Mouse (Mus musculus): ENCODE measurements at regions not wholly inside any gene's neighbourhood (a gene's known extent, or its start where the extent isn't known, plus 50 kb on each side); places are given as distances from the start of the nearest gene placed in this dataset.

- H3K9ac ChIP-seq (replicated peaks; ENCODE audit: low read depth, low read length): no peak overlapping the region
- no peaks in the 10 kb centered on the region for H3K27me3 ChIP-seq (ENCODE audit: control insufficient read depth, insufficient read depth, low read length)
- no peaks in the 10 kb centered on the region for H3K4me1 ChIP-seq (ENCODE audit: control insufficient read depth, insufficient read depth, low read length)
- no peak for ATAC-seq (ENCODE audit: insufficient number of reproducible peaks, insufficient read depth, low FRiP score, low read depth)
- no peaks in the 10 kb centered on the region for H3K36me3 ChIP-seq (ENCODE audit: control insufficient read depth, insufficient read depth, low read length)
- no peak overlapping the region for H3K4me3 ChIP-seq (ENCODE audit: low read depth, low read length)
- H3K4me2 ChIP-seq (replicated peaks; ENCODE audit: low read depth, low read length): no peak overlapping the region
- no peak overlapping the region for H3K27ac ChIP-seq (ENCODE audit: low read length)
- no peaks in the 10 kb centered on the region for H3K9me3 ChIP-seq (ENCODE audit: control insufficient read depth, low read depth, low read length)
Measured at GRCm38 (mm10) chr3:40211793-40212192, 319.3 kb upstream of the Intu start.

GRCm38 (mm10) chr3:40226772-40227171 lies 304.3 kb upstream of the Intu start:
- 61% methylated on average over 1 of the region's 1 CpGs for WGBS
- Histone ChIP-seq H3K9ac (replicated peaks; ENCODE audit: low read depth, low read length) (no peak overlapping the region), H3K36me3 (ENCODE audit: control insufficient read depth, insufficient read depth, low read length) (no peaks in the 10 kb centered on the region), H3K9me3 (ENCODE audit: control insufficient read depth, low read depth, low read length) (no peaks in the 10 kb centered on the region), H3K27me3 (ENCODE audit: control insufficient read depth, insufficient read depth, low read length) (no peaks in the 10 kb centered on the region), H3K4me2 (replicated peaks; ENCODE audit: low read depth, low read length) (no peak overlapping the region), H3K4me3 (ENCODE audit: low read depth, low read length) (no peak overlapping the region), H3K4me1 (ENCODE audit: control insufficient read depth, insufficient read depth, low read length) (no peaks in the 10 kb centered on the region), H3K27ac (ENCODE audit: low read length) (no peak overlapping the region)
- no peak for ATAC-seq (ENCODE audit: insufficient number of reproducible peaks, insufficient read depth, low FRiP score, low read depth)

GRCm38 (mm10) chr3:40243499-40244101 lies 287.5 kb upstream of the Intu start:
- 78% methylated on average over 4 of the region's 4 CpGs for WGBS
- no peak overlapping the region for H3K9ac ChIP-seq (replicated peaks; ENCODE audit: low read depth, low read length)
- H3K27ac ChIP-seq (ENCODE audit: low read length): no peak overlapping the region
- H3K4me2 ChIP-seq (replicated peaks; ENCODE audit: low read depth, low read length): no peak overlapping the region
- no peaks in the 10 kb centered on the region for H3K4me1 ChIP-seq (ENCODE audit: control insufficient read depth, insufficient read depth, low read length)
- no peaks in the 10 kb centered on the region for H3K36me3 ChIP-seq (ENCODE audit: control insufficient read depth, insufficient read depth, low read length)
- H3K9me3 ChIP-seq (ENCODE audit: control insufficient read depth, low read depth, low read length): no peaks in the 10 kb centered on the region
- ATAC-seq (ENCODE audit: insufficient number of reproducible peaks, insufficient read depth, low FRiP score, low read depth): no peak
- H3K27me3 ChIP-seq (ENCODE audit: control insufficient read depth, insufficient read depth, low read length): no peaks in the 10 kb centered on the region
- H3K4me3 ChIP-seq (ENCODE audit: low read depth, low read length): no peak overlapping the region

GRCm38 (mm10) chr3:40254376-40254775 lies 276.7 kb upstream of the Intu start:
- no peaks in the 10 kb centered on the region for H3K27me3 ChIP-seq (ENCODE audit: control insufficient read depth, insufficient read depth, low read length)
- 60% methylated on average over 5 of the region's 5 CpGs for WGBS
- ATAC-seq (ENCODE audit: insufficient number of reproducible peaks, insufficient read depth, low FRiP score, low read depth): no peak
- H3K27ac ChIP-seq (ENCODE audit: low read length): no peak overlapping the region
- H3K4me2 ChIP-seq (replicated peaks; ENCODE audit: low read depth, low read length): no peak overlapping the region
- no peak overlapping the region for H3K4me3 ChIP-seq (ENCODE audit: low read depth, low read length)
- H3K9ac ChIP-seq (replicated peaks; ENCODE audit: low read depth, low read length): no peak overlapping the region
- H3K4me1 ChIP-seq (ENCODE audit: control insufficient read depth, insufficient read depth, low read length): no peaks in the 10 kb centered on the region
- no peaks in the 10 kb centered on the region for H3K9me3 ChIP-seq (ENCODE audit: control insufficient read depth, low read depth, low read length)
- H3K36me3 ChIP-seq (ENCODE audit: control insufficient read depth, insufficient read depth, low read length): no peaks in the 10 kb centered on the region

GRCm38 (mm10) chr3:40262536-40262935 lies 268.6 kb upstream of the Intu start:
- H3K9ac ChIP-seq (replicated peaks; ENCODE audit: low read depth, low read length): no peak overlapping the region
- H3K4me2 ChIP-seq (replicated peaks; ENCODE audit: low read depth, low read length): no peak overlapping the region
- no peaks in the 10 kb centered on the region for H3K27me3 ChIP-seq (ENCODE audit: control insufficient read depth, insufficient read depth, low read length)
- no peaks in the 10 kb centered on the region for H3K9me3 ChIP-seq (ENCODE audit: control insufficient read depth, low read depth, low read length)
- H3K4me3 ChIP-seq (ENCODE audit: low read depth, low read length): no peak overlapping the region
- no peaks in the 10 kb centered on the region for H3K36me3 ChIP-seq (ENCODE audit: control insufficient read depth, insufficient read depth, low read length)
- 60% methylated on average over 7 of the region's 7 CpGs for WGBS
- no peaks in the 10 kb centered on the region for H3K4me1 ChIP-seq (ENCODE audit: control insufficient read depth, insufficient read depth, low read length)
- ATAC-seq (ENCODE audit: insufficient number of reproducible peaks, insufficient read depth, low FRiP score, low read depth): no peak
- H3K27ac ChIP-seq (ENCODE audit: low read length): no peak overlapping the region

- H3K4me2 ChIP-seq (replicated peaks; ENCODE audit: low read depth, low read length): no peak overlapping the region
- H3K4me1 ChIP-seq (ENCODE audit: control insufficient read depth, insufficient read depth, low read length): no peaks in the 10 kb centered on the region
- ATAC-seq (ENCODE audit: insufficient number of reproducible peaks, insufficient read depth, low FRiP score, low read depth): no peak
- 88% methylated on average over 1 of the region's 1 CpGs for WGBS
- no peak overlapping the region for H3K27ac ChIP-seq (ENCODE audit: low read length)
- no peaks in the 10 kb centered on the region for H3K9me3 ChIP-seq (ENCODE audit: control insufficient read depth, low read depth, low read length)
- no peak overlapping the region for H3K4me3 ChIP-seq (ENCODE audit: low read depth, low read length)
- H3K27me3 ChIP-seq (ENCODE audit: control insufficient read depth, insufficient read depth, low read length): no peaks in the 10 kb centered on the region
- H3K9ac ChIP-seq (replicated peaks; ENCODE audit: low read depth, low read length): no peak overlapping the region
- H3K36me3 ChIP-seq (ENCODE audit: control insufficient read depth, insufficient read depth, low read length): no peaks in the 10 kb centered on the region
Measured at GRCm38 (mm10) chr3:40267514-40267913, 263.6 kb upstream of the Intu start.

- H3K4me2 ChIP-seq (replicated peaks; ENCODE audit: low read depth, low read length): no peak overlapping the region
- no peak for ATAC-seq (ENCODE audit: insufficient number of reproducible peaks, insufficient read depth, low FRiP score, low read depth)
- no peaks in the 10 kb centered on the region for H3K36me3 ChIP-seq (ENCODE audit: control insufficient read depth, insufficient read depth, low read length)
- 46% methylated on average over 1 of the region's 1 CpGs for WGBS
- H3K9ac ChIP-seq (replicated peaks; ENCODE audit: low read depth, low read length): no peak overlapping the region
- no peaks in the 10 kb centered on the region for H3K27me3 ChIP-seq (ENCODE audit: control insufficient read depth, insufficient read depth, low read length)
- no peaks in the 10 kb centered on the region for H3K9me3 ChIP-seq (ENCODE audit: control insufficient read depth, low read depth, low read length)
- no peak overlapping the region for H3K4me3 ChIP-seq (ENCODE audit: low read depth, low read length)
- H3K4me1 ChIP-seq (ENCODE audit: control insufficient read depth, insufficient read depth, low read length): no peaks in the 10 kb centered on the region
- H3K27ac ChIP-seq (ENCODE audit: low read length): no peak overlapping the region
Measured at GRCm38 (mm10) chr3:40282926-40283325, 248.2 kb upstream of the Intu start.

GRCm38 (mm10) chr3:40286959-40287710 lies 244.0 kb upstream of the Intu start:
- no peaks in the 10 kb centered on the region for H3K9me3 ChIP-seq (ENCODE audit: control insufficient read depth, low read depth, low read length)
- no peak for ATAC-seq (ENCODE audit: insufficient number of reproducible peaks, insufficient read depth, low FRiP score, low read depth)
- no peak overlapping the region for H3K27ac ChIP-seq (ENCODE audit: low read length)
- H3K4me1 ChIP-seq (ENCODE audit: control insufficient read depth, insufficient read depth, low read length): no peaks in the 10 kb centered on the region
- WGBS: 52% methylated on average over 7 of the region's 7 CpGs
- no peak overlapping the region for H3K9ac ChIP-seq (replicated peaks; ENCODE audit: low read depth, low read length)
- H3K27me3 ChIP-seq (ENCODE audit: control insufficient read depth, insufficient read depth, low read length): no peaks in the 10 kb centered on the region
- no peak overlapping the region for H3K4me3 ChIP-seq (ENCODE audit: low read depth, low read length)
- no peaks in the 10 kb centered on the region for H3K36me3 ChIP-seq (ENCODE audit: control insufficient read depth, insufficient read depth, low read length)
- no peak overlapping the region for H3K4me2 ChIP-seq (replicated peaks; ENCODE audit: low read depth, low read length)

- Histone ChIP-seq H3K27ac (ENCODE audit: low read length) (no peak overlapping the region), H3K27me3 (ENCODE audit: control insufficient read depth, insufficient read depth, low read length) (no peaks in the 10 kb centered on the region), H3K4me3 (ENCODE audit: low read depth, low read length) (no peak overlapping the region), H3K36me3 (ENCODE audit: control insufficient read depth, insufficient read depth, low read length) (no peaks in the 10 kb centered on the region), H3K4me1 (ENCODE audit: control insufficient read depth, insufficient read depth, low read length) (no peaks in the 10 kb centered on the region), H3K9ac (replicated peaks; ENCODE audit: low read depth, low read length) (no peak overlapping the region), H3K4me2 (replicated peaks; ENCODE audit: low read depth, low read length) (no peak overlapping the region), H3K9me3 (ENCODE audit: control insufficient read depth, low read depth, low read length) (no peaks in the 10 kb centered on the region)
- no peak for ATAC-seq (ENCODE audit: insufficient number of reproducible peaks, insufficient read depth, low FRiP score, low read depth)
Measured at GRCm38 (mm10) chr3:40297120-40297519, 234.0 kb upstream of the Intu start.
